Mouse (Mus musculus) right cerebral cortex, adult 18-20 months (tissue): ENCODE measurements around the gene Zbtb22.
"Not testable (repeated sequence)": the region's sequence is repeated elsewhere in the genome, so short reads cannot be mapped to it uniquely, and the experiment has no call there.

Experiments
- DNase-seq: peaks from one replicate; pipeline ENCODE4 v3.0.0; 2022; ENCODE audit warnings: mixed read lengths

Zbtb22 gene

GRCm38 (mm10) chr17:33948905-33949537 lies 33.3 kb downstream of the Zbtb22 start:
- no peak for DNase-seq

- DNase-seq, result no peak
Observed at GRCm38 (mm10) chr17:33950131-33950625, 34.5 kb downstream of the Zbtb22 start.

- peak; percentile 79 for DNase-seq
Observed at GRCm38 (mm10) chr17:33951021-33951946, 35.6 kb downstream of the Zbtb22 start, which contains the start of gene B3galt4. TSS of gene B3galt4 (minus strand) at chr17:33951488.

GRCm38 (mm10) chr17:33952015-33952414 lies 36.3 kb downstream of the Zbtb22 start:
- DNase-seq, result not testable (repeated sequence)

- no peak for DNase-seq
Observed at GRCm38 (mm10) chr17:33952879-33953278, 37.2 kb downstream of the Zbtb22 start.

- DNase-seq, result no peak
Observed at GRCm38 (mm10) chr17:33953310-33953709, 37.6 kb downstream of the Zbtb22 start.

GRCm38 (mm10) chr17:33953961-33954565 lies 38.4 kb downstream of the Zbtb22 start:
- DNase-seq, result no peak

GRCm38 (mm10) chr17:33954646-33955554 lies 39.2 kb downstream of the Zbtb22 start:
- no peak for DNase-seq

- DNase-seq, result peak; percentile 96
Observed at GRCm38 (mm10) chr17:33955555-33956214, 40.0 kb downstream of the Zbtb22 start, which contains the start of the genes Vps52 and Rps18. TSS of gene Vps52 (plus strand) at chr17:33955812. TSS of gene Rps18 (minus strand) at chr17:33956001.

GRCm38 (mm10) chr17:33956336-33956735 lies 40.6 kb downstream of the Zbtb22 start:
- DNase-seq, result no peak

GRCm38 (mm10) chr17:33957493-33957892 lies 41.8 kb downstream of the Zbtb22 start:
- no peak for DNase-seq

- no peak for DNase-seq
Observed at GRCm38 (mm10) chr17:33958451-33958850, 42.7 kb downstream of the Zbtb22 start.

- no peak for DNase-seq
Observed at GRCm38 (mm10) chr17:33959135-33959534, 43.4 kb downstream of the Zbtb22 start.

GRCm38 (mm10) chr17:33959948-33960347 lies 44.2 kb downstream of the Zbtb22 start:
- DNase-seq, result no peak

- DNase-seq, result no peak
Observed at GRCm38 (mm10) chr17:33962876-33963275, 47.2 kb downstream of the Zbtb22 start.

- no peak for DNase-seq
Observed at GRCm38 (mm10) chr17:33965082-33965845, 49.6 kb downstream of the Zbtb22 start.

GRCm38 (mm10) chr17:33965846-33966550 lies 50.3 kb downstream of the Zbtb22 start:
- no peak for DNase-seq

GRCm38 (mm10) chr17:33968489-33968888 lies 52.8 kb downstream of the Zbtb22 start:
- peak; percentile 67 for DNase-seq
